Mouse (Mus musculus): Measurements from ENCODE around the gene Lrrc46.

Lrrc46 gene

DNA sequence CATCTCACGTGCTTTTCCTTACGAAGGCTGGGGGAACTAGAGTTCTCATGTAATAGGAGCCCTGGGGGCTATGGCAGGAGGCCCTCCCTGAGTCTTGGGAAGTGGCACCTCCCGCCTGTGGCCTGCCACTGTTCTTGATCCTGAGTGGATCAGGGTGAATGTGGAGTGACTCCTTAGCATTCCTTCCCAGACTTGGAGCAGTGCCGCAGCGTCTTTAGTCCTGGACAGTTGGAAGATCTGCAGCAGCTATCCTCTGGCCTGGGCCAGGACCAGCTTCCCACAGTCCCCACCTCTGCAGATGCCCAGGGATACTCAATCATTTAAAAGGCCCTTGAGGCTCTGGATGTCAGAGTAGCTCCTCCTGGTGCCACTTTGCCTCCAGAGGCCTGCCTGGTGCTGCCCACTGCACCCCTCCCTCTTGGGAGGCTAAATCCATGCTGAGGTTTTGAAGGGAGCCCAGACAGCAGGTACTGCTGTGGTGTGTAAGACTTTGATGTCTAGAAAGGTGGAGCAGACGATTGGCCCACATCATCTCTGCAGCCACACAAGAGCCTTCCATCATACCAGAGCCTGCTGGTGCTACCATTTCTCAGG lies 8.4 kb upstream of the Lrrc46 start:
- DNase-seq (ENCODE audit: low spot score), result no peak

DNA sequence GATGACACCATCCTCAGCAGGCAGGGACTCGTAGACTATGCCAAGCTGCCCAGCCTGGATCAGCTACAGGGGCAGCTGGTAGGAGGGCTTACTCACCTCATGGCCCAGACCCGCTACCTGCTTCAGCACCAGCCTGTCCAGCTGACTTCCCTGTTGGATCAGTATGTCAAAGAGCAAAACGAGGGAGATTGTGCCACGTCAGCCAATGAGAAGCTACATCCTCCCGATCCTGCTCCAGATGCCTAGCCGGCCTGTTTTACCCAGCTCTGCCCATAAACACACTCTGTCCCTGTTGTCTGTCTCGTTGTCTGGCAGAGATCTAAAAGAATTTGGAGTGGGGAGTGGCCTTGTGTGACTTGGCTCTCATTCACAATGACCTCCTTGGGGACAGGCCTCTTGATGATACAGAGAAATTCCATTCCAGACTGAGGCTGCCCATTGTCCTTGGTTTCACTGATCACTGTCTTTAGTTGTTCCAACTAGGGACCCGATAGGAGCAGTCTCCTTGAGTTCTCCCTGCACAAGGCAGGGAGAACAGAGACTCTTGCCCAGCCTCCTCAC lies 7.0 kb upstream of the Lrrc46 start:
- DNase-seq (ENCODE audit: low spot score), result no peak

GRCm38 (mm10) chr11:97045861-97046260 lies 4.7 kb upstream of the Lrrc46 start:
- no peak for DNase-seq (ENCODE audit: low spot score)

DNA sequence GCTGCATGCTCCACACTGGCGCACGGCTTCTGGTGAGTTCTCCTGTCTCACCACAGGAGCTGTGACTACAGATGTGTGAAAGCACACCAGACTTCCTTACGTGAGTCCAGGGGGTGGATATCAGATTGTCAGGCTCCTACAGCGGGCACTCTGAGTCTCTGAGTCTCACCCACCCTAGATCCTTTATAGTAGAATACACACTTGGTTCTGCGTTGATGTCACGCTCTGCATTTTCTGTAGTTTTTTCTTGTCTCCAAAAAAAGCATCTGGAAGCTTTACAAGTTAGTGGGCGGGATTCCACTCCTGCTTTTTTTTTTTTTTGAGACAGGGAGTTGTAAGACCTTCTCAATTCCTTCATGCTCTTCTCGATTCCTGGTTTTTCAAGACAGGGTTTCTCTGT lies 3.7 kb upstream of the Lrrc46 start:
- DNase-seq (ENCODE audit: low spot score), result no peak

DNA sequence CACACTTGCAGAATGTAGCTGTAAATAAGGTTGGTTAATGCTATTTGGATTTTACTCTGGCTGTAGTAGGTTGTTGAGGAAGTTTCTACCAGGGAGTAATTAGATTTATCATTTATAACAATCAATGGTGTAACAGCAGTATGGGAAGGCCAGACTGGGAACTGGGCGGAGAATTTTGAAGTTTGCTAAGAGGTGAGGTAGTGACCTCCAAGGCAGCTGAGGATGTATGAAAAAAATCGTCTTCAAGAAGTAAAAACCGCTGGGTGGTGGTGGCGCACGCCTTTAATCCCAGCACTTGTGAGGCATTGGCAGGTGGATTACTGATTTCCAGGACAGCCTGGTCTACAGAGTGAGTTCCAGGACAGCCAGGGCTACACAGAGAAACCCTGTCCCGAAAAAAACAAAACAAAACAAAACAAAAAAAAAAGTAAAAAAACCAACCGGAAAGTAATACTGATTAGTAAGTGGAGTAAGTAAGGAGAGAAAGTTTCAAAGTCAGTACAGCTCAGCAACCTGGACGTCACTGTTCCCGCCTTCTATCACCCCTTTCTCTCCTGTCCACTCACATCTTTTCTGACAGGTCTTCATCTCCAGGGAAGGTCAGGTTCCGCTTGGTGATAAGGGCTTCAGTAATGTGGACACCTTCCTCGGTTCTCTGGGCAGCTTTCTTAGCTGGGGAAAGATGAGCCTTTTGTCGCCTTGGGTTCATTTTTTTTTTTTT lies 746 bp downstream of the Lrrc46 start:
- DNase-seq (ENCODE audit: low spot score), result no peak

DNA sequence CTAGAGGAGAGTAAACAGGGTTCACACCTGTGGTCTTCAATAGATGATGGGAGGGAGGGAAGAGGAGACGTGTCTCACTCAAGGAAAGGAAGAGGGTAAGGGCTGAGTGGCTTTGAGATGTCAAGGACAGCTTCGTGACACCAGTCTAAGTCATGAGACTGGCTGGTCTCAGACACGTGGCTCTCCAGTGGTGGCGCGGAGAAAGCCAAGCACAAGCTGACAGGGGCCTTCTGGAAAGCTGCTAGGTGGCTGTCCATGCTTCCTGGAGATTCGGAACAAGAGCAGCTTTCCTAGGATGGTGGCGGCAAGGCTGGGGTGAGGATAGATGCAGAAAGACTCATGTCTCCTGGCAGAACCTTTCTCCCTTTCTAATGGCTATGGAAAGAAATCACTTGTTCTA lies 2.3 kb downstream of the Lrrc46 start:
- DNase-seq (ENCODE audit: low spot score), result no peak

- no peak for DNase-seq (ENCODE audit: low spot score)
These were observed 5.1 kb downstream of the Lrrc46 start for GRCm38 (mm10) chr11:97036141-97036540.

GRCm38 (mm10) chr11:97033781-97034180 lies 7.4 kb downstream of the Lrrc46 start:
- DNase-seq (ENCODE audit: low spot score), result no peak

DNA sequence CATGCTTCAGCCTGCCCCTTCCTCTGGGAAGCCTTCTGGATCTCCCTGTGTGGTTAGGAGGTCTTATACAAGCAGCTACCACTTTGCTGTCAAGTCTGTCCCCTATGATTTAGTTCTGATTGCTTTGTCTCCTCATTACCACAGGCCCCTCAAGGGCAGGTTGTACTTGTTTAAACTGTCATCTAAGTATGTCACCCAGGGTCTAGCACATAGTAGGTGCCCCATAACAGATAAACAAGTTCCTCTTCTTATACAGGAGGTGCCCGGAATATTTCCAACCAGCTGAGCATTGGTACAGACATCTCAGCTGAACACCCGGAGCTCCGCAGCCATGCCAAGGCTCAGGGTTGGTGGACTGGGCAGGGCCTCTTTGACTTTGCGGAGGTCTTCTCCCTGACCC lies 8.7 kb downstream of the Lrrc46 start:
- no peak for DNase-seq (ENCODE audit: low spot score)

DNA sequence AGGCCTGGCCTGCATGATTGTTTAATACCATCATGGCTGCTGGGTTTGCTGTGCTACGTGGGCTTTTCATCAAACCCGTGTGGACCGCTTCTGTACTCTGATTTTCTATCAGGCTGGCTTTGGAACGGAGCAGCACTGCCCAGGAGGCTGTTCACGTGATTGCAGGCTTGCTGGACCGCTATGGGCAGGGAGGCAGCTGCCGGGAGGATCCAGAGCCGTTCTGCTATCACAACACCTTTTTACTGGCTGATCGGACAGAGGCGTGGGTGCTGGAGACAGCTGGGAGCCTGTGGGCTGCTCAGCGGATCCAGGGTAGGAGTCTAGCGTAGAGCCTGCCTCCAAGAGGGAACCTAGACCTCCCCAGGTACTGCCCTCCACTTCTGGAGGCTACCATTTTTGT lies 9.2 kb downstream of the Lrrc46 start:
- no peak for DNase-seq (ENCODE audit: low spot score)

DNA sequence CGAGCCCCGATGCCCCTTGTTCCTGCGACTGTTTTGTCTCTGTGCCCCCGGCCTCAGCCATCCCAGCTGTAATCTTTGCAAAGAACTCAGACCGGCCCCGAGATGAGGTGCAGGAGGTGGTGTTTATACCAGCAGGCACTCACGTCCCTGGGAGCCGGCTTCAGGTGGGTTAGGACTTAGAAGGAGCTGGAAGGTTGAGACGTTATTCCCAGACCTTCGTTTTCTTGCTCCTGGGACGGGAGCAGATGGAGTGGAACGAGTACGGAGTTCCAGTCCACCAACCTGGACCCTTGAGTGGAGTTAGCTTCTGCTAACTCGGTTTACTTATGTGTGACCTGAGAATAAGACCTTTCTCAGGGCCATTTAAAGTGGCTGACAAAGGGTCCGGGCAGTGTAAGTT lies 10.8 kb downstream of the Lrrc46 start:
- no peak for DNase-seq (ENCODE audit: low spot score)

- peak; percentile 72 for DNase-seq (ENCODE audit: low spot score)
These were observed 11.4 kb downstream of the Lrrc46 start, which contains the start of gene Scrn2 for GRCm38 (mm10) chr11:97029686-97030417. Scrn2 (plus strand) TSS chr11:97029938.

DNA sequence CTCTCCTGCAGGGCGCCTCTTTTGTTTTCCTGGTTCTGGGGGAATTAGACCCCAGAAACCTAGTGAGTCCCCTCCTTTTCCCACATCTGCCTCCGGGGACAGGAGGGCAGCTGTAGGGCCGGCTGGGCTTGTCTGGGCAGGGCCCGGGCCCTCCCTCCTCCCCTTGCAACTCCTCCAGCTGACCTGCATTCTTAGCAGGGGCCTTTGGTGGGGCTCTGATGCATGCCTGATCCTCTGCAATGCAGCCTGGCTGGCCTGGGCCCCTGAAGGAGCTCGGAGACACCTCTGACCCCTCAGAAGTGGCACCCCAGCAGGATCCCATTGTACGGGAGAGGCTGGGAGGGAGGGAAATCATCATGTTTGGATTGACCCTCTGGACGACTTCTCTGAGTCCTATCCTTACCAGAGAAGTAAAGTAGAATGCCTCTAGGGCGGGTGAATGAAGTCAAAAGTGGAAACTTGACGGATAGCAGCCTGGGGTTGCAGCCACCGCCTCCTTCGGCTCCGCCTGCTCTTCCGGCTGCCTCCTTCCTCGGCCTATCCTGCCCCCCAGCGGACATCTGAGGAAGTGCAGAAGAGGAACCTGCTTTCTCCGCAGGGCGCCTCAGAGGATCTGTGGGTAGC lies 15.4 kb downstream of the Lrrc46 start:
- DNase-seq (ENCODE audit: low spot score), result peak; percentile 46

DNA sequence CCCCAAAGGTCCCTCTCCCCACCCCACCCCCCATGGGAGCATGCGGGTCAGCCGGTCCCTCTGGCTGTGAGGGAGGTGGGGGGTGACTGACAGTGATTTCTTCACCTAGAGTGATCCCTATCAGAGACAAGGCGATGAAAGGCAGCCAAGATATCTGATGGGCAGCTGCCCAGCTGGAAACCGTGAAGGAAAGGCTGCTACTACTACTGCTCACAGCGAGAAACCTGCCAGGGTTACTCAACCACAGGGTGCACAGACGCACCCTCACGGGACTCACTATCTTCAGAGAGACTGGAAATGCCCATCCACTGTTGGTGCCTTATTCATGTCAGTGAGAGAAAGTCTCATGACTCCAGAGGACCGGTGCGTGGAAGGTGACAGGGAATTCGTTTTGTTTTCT lies 16.2 kb downstream of the Lrrc46 start:
- no peak for DNase-seq (ENCODE audit: low spot score)

DNA sequence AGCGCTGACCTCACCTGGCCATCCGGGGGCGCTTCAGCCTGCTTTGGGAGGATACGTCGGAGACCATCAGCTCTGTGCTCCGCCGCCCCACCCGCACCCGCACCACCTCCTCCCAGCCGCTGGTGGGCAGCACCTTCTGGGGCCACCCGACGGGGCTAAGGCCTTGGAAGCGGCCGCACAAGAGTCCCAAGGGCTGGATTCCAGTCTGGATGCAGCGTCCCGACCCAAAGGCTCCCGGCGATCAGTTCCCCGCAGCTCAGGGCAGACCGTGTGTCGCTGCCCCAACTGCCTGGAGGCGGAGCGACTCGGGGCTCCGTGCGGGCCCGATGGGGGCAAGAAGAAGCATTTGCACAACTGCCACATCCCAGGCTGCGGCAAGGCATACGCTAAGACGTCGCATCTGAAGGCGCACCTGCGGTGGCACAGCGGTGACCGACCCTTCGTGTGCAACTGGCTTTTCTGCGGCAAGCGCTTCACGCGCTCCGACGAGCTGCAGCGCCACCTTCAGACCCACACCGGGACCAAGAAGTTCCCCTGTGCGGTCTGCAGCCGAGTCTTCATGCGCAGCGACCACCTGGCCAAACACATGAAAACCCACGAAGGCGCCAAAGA lies 19.2 kb downstream of the Lrrc46 start:
- no peak for DNase-seq (ENCODE audit: low spot score)

DNA sequence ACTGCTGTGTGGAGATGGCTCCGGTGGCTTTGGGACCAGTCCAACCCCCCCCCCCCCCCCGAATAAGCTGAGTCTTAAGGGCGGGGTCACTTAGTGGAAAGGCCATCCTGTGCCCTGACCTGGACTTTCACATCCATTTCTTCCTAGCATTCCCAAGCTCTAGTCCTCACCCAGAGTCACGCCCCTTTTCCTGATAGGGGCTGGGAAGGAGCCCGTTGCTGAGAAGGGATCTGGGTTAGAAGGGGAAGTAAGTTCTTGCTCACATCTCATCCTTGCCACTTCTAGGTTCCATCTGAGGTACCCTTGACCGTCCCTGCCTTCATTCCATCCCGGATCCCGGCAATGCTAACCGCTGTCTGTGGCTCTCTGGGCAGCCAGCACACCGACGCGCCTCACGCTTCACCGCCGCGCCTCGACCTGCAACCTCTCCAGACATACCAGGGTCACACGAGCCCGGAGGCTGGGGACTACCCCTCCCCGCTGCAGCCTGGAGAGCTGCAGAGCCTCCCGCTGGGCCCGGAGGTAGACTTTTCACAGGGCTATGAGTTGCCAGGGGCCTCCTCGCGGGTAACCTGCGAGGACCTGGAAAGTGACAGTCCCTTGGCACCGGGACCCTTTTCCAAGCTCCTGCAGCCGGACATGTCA lies 20.0 kb downstream of the Lrrc46 start:
- DNase-seq (ENCODE audit: low spot score), result no peak

DNA sequence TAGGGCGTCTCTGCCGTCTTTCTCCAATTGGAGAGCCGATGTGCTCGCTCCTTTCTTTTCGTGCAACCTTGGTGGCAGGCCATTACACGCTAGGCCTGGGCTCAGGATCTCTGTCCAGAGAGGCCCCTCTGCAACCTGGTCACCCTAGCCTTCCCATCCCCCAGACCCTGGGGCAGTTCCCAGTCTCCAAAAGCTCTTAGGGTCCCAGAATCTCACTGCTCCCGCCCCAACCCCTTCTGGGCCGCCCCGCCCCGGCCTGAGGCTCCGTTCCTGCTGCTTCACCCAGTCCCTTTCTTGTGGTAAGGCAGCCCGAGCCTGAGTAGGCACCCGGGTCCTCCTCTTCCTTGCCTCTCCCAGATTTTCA lies 21.9 kb downstream of the Lrrc46 start:
- no peak for DNase-seq (ENCODE audit: low spot score)

DNA sequence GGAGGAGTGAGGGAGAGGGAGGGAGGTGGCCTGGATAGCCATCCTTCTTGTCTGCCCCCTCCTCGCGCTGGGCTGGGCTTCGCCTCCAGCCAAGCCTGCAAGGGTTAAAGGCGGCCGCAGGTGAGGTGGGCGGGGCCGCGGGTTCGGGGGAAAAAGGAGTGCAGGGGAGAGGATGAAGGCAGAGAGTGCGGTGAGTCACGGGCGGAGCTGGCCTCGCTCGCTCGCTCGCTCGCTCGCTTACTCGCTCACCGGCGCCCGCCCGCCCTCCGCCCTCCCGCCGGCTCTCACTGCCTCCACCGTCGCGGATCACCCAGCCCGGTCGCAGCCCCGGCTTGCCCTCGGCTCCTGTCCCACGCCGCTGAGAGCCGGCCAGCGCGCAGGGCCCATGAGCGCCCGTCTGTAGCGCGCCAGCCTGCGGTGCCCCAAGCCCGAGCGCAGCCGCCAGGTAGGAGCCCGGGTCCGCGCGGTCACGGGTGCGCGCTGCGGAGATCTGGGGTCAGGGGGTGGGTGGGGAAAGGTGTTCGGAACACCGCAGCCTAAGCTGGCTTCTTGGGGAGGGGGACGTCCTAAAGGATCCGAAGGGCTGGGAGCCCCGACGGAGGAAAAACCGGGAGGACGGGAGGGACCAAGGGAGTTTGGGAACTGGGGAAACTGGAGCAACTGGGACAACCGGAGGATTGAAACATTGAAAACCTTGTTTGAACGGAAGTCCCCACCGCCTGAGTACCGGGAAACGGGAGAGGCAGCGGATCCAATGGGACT lies 22.4 kb downstream of the Lrrc46 start:
- DNase-seq (ENCODE audit: low spot score), result no peak

- DNase-seq (ENCODE audit: low spot score), result no peak
These were observed 23.3 kb downstream of the Lrrc46 start for GRCm38 (mm10) chr11:97017696-97018582.

DNA sequence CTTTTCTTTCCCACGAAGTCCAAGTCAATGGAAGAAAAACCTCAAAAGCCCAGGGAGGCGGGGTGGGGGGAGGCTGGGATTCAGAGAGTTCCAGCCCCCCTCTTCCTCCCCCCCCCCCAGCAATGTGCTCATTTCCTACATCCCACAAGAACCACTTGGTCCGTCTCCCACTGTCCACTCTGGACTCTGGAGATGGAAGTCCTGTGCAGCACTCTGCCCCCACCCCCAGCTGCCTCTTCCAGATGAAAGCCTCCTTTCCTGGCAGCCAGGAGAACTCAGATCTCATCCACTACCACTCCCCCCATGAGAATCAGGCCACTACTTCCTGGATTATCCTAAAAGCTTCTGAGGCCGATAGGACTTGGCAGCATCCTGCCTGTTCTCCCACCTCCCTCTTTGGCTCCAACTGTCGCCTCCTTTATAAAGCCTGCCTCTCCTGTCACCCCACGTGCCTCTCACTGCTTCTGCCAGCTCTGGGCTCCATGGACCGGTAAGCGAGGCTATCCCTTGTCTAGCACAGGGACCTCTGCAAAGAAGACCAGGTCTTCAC lies 28.0 kb downstream of the Lrrc46 start, which contains the start of gene Sp6:
Gene Sp6 (plus strand): TSS at position 274 of the 550 bp plus-strand sequence.
- DNase-seq (ENCODE audit: low spot score), result no peak

Data from layer of hippocampus, adult 9-10 months (tissue).